Mouse (Mus musculus): ENCODE data around the gene Rassf4.

Rassf4 gene

DNA sequence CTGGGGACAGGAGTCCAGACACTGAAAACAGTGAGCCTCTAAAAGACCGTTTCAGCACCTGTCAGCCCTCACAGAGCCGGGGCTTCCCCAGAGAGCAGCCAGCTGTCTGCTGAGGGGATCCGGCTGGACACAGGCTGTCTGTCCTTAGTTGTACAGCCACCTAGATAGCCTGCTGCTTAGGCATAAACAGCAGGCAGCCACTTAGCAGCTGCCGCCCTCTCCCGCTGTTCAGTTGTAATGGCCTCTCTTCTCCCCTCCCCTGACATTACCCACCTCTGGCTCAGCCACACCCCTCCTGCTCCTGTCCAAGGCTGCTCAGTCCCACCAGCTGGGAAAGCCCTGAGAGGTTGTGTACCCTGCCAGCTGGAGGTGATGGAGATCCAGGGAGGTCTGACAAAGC lies 2.7 kb downstream of the Rassf4 start:
- DNase-seq, result no peak

- no peak for DNase-seq
These were observed 3.6 kb downstream of the Rassf4 start for GRCm38 (mm10) chr6:116670144-116670543.

DNA sequence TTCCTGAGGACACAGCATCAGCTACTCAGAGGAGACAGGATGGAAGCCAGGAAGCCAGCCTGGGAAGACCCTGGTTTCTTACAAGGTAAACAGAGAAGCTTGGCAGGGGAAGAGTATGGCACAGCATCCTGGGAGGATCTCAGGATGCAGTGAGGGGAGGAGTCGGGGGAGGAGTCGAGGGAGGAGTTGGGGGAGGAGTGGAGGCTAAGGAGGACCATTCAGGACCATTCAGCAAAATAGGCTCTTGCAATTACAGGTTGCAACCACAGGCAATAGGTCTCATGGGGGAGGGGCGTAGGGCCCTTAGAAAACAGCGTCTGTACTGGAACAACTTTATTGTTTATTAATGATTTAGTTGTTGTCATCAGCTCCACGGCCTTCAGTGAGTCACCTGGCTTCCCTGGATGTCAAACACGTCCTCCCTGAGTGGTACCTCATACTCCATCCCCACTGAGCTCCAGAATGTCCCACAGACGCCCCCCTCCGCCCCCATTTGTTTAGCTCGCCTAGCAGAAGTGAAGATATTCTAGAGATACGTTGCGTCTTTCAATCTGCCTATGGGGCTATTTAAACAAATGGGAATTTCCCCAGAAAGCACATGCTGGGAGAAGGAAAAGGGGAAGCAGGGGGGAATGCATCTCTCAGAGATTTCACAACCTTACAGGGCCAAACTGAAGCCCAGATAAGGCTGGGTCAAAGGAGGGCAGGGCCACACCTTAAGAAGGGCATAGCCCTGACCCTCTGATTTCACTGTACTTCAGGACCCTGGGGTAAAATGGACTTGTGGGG lies 4.9 kb downstream of the Rassf4 start:
- DNase-seq, result no peak

DNA sequence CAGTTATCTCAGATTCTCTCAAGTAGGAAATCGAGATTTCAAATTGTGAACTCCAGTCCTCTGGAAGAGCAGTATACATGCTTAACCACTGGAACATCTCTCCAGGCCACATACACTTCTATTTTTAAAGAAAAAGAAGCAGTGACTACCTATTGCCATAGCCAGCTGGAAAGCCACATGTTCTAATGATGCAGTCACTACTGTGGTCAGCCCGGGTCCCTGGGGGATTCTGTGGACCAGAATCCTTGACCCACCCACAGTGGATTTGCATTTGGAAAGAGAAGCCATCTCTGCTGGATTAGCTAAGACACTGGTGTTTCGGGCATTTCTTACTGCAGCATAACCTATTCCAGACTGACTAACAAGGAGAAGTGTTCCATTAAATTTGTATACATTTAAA lies 6.4 kb downstream of the Rassf4 start:
- no peak for DNase-seq

DNA sequence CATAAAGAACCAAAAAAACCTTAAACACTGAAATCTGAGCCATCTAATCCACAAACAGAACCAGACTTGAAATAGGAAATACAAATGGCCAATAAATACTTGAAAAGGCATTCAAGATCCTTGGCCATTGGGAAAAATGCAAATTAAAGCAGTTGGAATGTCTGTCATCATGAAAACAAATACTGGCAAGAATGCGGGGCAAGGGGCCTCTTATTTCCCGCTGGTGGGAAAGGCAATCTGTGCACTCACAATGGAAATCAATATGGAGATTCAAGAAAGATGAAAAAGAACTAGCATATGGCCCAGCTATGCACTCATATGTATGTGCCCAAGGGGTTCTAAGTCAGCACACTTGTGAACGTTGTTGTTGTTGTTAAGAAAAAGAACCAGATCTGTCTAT lies 6.9 kb downstream of the Rassf4 start:
- no peak for DNase-seq

DNA sequence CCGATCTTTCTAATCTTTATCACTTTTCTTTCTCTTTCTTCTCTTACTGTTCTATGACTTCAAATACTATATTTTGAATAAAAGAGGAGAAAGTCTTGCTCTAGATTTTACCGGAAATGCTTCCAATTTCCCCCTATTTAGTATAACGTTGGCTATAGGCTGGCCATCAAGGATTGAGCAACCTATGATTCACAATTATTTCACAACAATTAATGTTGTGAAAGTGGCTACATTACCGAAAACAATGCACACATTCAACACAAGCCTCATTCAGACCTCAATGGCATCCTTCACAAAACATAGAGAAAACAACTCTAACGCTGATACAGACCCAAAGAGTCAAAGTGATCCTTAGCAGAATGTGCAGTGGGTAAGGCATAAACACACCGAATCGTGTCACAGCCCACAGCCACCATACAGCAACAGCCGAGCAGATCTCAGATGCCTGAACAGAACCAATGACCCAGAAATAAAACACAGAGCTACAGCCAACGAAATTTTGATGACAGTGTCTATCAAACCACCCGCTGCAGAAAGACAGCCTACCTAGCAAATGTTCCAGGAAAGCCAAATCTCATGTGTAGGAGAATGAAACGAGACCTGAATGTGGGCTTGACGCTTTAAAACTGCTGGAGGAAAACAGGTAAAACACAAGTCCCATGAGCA lies 7.5 kb downstream of the Rassf4 start:
- no peak for DNase-seq

DNA sequence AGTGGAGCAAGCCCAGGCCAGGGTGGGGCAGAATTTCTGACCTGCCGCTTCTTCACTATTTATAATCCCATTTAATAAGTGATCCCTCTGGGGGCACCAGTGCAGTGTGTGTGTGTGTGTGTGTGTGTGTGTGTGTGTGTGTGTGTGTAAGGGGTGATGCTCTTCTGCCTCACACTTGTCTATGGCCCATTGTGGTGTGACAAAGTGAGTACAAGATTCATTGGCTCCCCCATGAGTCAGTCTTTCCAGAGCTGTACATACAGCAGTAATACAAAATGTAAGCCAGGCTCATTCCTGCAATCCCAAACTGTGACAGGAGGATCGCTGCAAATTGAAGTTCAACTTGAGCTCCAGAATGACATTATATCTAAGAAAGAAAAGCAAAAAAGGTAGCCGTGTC lies 8.9 kb downstream of the Rassf4 start:
- DNase-seq, result no peak

DNA sequence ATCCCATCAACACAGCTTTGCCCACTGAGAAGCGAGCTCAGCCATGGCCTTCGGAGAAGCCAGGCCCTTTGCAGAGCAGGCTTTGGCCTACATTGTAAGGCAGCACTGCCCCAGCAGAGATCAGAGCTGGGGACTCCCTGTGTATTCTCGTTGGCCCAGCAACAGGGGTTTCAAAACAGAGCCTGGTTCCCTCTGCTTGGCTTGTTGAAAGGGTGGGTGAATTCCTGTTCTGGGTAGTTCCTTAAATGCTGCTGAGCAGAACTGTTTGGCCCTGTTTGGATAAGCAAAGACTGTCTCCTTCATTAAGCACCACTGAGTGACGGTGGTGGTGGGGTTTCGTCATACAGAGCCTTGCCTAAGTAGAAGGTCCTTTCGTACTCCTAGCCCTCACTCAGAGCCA lies 9.7 kb downstream of the Rassf4 start:
- DNase-seq, result no peak

- no peak for DNase-seq
These were observed 10.4 kb downstream of the Rassf4 start for GRCm38 (mm10) chr6:116663364-116663763.

GRCm38 (mm10) chr6:116653684-116654454 lies 19.9 kb downstream of the Rassf4 start:
- DNase-seq, result peak; percentile 75

DNA sequence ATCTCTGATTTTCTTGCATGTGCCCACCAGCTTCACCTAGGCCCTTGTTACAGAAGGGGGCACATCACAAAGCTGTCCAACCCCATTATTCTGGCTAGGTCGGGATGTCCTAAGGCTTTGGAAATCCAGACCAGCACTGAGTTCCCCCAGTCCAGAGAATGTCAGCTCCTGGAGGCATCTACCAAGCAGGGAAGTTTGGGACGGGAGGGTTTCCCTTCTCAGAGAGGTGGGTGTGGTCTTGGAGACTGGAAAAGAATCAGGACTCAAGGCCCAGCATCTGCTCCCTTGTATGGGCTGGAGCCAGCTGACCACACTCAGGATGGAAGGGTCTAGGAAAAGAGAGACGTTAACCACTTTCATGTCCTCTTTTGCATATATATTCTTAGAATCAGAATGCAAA lies 20.6 kb downstream of the Rassf4 start:
- no peak for DNase-seq

- DNase-seq, result peak; percentile 70
These were observed 22.2 kb downstream of the Rassf4 start for GRCm38 (mm10) chr6:116651437-116652118.

DNA sequence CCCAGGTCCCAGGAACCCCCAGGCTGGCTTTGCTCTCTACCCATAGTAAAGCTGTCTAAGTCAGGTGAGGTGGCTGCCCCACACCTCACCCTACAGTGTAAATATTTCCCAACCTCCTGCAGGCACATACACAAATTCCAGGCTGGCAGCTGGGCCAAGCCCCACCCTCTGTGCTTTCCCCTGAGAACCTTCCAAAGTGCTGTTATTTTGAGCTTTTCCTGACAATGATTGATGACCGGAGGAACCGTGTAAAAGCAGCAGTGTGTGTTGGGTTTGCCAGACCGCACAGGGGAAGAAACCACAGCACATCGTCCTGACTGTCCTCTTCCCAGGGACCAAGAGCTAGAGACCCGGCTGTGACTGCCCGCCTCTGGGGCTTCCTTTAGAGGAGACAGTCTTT lies 23.3 kb downstream of the Rassf4 start, which contains the start of gene Depp1:
Depp1 (plus strand) TSS at position 204 of the 400 bp plus-strand sequence.
- DNase-seq, result peak; percentile 95

- DNase-seq, result no peak
These were observed 23.9 kb downstream of the Rassf4 start for GRCm38 (mm10) chr6:116649811-116650210.

GRCm38 (mm10) chr6:116647763-116648162 lies 26.0 kb downstream of the Rassf4 start:
- DNase-seq, result peak; percentile 80

DNA sequence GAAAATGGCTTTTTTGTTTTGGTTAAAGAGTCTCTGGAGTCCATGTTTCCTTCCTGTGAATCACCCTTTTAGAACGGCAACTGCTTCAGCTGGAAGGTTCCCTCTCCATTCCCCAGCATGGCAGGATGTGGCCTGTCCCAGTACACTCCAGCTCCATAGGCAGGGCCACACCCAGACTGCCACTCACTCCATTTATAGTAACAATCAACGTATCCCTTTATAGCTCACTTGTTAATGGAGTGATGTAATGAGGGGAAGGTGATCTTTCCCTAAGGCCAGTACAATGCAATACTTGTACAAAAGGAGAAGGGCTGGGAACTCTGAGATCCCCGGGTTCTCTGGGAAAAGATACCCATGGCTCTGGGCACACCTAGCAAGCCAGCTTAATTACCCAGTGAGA lies 29.4 kb downstream of the Rassf4 start:
- DNase-seq, result no peak

GRCm38 (mm10) chr6:116643881-116644280 lies 29.9 kb downstream of the Rassf4 start:
- DNase-seq, result no peak

DNA sequence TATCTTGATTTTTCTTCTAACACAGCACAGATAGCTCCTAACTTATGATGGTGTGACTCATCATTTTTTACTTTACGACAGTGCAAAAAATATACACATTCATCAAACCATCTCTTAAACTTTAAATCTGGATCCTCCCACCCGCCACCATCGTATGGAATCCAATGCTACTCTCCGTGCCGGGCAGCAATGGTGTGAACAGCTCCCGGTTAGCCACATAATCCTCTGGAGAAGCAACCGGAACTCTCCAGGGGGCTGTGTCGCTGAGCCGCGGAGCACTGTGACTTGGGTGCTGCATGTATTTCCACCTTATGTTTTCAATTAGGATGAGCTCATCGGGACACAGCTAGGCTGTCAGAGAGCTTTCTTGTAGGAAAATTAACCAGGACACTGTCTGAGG lies 30.8 kb downstream of the Rassf4 start:
- no peak for DNase-seq

GRCm38 (mm10) chr6:116639663-116640062 lies 34.1 kb downstream of the Rassf4 start:
- DNase-seq, result no peak

GRCm38 (mm10) chr6:116638871-116639270 lies 34.9 kb downstream of the Rassf4 start:
- no peak for DNase-seq

DNA sequence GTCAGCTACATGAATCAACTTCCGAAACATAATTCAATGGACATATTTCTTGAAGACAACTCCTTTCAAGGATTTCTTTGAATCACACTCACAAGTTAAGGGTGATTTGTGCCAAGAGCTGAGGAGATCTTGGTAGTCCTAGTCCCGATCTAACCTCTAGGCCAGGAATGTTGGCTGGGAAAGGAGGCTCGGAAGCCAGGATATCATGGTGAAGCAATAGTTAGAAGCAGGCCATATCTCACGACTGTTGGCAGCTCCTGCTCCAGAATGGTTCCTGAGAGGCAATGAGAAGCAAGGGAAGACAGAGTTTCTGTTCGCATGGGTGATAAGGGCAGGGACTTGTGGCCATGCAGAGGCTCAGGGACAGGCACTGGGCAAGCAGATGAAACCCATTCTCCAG lies 36.3 kb downstream of the Rassf4 start:
- no peak for DNase-seq

- no peak for DNase-seq
These were observed 37.0 kb downstream of the Rassf4 start for GRCm38 (mm10) chr6:116636581-116637235.

All from kidney, adult 9 months (tissue).